Mouse (Mus musculus) regulatory T cell (primary cell): ENCODE measurements around the gene S1pr3.

ENCODE experiments used
- in situ Hi-C: fragments of 300-600 bp; cut with MboI, MseI; formaldehyde crosslinking; loops from one replicate; pipeline ENCODE4 v1.15.1; 2025; ENCODE audit warnings: high pct_unique_total_duplicates

The S1pr3 gene

DNA sequence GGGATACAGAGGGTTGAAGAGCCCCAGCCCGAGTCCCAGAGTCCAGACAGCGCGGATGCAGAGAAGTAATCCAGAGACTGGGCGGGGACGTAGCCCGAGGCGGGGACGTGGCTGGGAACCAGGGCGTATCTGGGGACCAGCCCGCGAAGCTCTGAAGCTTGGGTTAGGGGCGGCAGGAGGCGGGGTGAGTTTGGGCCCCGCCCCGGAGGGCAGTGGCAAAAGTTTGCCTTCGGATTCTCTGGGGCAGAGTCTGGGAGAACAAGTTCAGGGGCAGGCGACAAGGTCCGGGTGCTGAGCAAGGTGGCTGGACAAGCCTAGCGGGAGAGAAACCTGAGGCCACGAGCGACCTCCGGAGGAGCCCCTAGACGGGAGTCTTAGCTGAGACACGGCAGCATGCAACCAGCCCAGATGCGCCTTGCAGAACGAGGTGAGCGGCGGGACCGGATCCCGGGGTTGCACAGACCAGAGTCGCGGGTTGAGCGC, at the start of gene S1pr3:
Gene S1pr3 (plus strand): TSS at position 121 of the 483 bp plus-strand sequence.
- in situ Hi-C loops: loop anchor here (25.0 kb wide), 1 partner anchor 554 kb away; no protein-coding TSS in a partner anchor

DNA sequence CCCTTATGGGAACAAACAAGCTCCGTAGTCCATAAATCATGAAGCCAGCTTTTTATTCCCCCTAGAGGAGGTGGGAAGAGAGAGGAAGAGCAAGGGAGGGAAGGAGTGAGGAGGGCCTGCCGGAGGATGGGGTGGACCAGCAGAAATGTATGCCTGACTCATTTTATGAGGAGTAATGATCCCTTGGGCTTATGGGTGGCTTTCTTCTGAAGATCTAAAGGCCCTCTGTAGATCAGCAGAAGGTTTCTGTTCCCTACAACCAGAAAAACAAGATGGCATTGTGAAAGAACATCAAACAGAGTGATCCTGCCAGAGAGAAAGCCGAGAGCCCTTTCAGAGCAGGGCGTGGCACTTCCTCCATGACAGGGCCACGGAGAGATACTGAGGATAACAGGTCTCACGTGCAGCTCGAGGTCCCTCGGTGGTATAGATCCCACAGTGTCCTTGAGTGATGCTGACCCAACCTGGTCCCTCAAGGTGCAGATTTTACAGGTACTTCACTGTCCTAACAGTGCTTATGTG, 47.9 kb upstream of the S1pr3 start:
- in situ Hi-C loops: no loop called here

GRCm38 (mm10) chr13:51363390-51363789, 45.0 kb upstream of the S1pr3 start:
- in situ Hi-C loops: no loop called here

- in situ Hi-C loops: no loop called here
Measured at GRCm38 (mm10) chr13:51363985-51364384, 44.5 kb upstream of the S1pr3 start.

GRCm38 (mm10) chr13:51365191-51365590, 43.2 kb upstream of the S1pr3 start:
- in situ Hi-C loops: no loop called here

- in situ Hi-C loops: no loop called here
Measured at GRCm38 (mm10) chr13:51368346-51368745, 40.1 kb upstream of the S1pr3 start.

DNA sequence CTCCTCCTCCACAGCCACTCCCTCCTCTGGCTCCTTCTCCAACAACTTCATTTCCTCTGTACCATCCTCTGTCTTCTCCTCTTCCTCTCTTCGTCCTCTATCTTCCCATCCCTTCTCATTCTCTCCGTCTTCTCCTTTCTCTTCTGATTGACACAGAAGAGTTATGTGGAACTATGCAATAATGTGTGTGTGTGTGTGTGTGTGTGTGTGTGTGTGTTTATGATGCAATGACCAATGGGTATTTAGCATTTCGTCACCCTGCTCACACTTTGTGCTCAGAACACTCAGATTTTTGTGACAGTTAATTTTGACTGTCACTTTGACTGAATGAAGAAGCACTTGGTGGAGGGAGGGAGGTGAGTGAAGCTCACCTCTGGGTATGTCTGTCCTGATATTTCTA, 39.1 kb upstream of the S1pr3 start:
- in situ Hi-C loops: no loop called here

- in situ Hi-C loops: no loop called here
Measured at GRCm38 (mm10) chr13:51373086-51373485, 35.4 kb upstream of the S1pr3 start.

- in situ Hi-C loops: no loop called here
Measured at GRCm38 (mm10) chr13:51374026-51374807, 34.2 kb upstream of the S1pr3 start.

GRCm38 (mm10) chr13:51378126-51378525, 30.3 kb upstream of the S1pr3 start:
- in situ Hi-C loops: no loop called here

- in situ Hi-C loops: no loop called here
Measured at GRCm38 (mm10) chr13:51379596-51379995, 28.8 kb upstream of the S1pr3 start.

- in situ Hi-C loops: no loop called here
Measured at GRCm38 (mm10) chr13:51381498-51381897, 26.9 kb upstream of the S1pr3 start.

DNA sequence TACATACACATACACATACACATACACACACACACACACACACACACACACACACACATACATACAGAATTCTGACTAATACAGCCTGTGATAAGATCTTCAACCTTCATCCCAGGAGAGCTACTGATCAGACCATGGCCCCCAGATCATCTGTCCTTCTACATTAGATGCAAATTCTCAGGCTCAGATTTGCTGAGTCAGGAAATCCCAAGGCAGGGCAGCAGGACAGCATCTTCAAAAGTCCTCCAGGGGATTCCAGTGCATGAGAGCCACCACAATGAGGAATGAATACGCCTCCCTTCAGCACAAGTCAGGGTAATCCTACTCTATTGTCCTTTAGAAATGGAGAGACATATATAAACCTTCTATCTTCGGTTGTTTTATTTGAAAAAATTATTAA, 23.5 kb upstream of the S1pr3 start:
- in situ Hi-C loops: no loop called here

- in situ Hi-C loops: no loop called here
Measured at GRCm38 (mm10) chr13:51387908-51388307, 20.5 kb upstream of the S1pr3 start.

DNA sequence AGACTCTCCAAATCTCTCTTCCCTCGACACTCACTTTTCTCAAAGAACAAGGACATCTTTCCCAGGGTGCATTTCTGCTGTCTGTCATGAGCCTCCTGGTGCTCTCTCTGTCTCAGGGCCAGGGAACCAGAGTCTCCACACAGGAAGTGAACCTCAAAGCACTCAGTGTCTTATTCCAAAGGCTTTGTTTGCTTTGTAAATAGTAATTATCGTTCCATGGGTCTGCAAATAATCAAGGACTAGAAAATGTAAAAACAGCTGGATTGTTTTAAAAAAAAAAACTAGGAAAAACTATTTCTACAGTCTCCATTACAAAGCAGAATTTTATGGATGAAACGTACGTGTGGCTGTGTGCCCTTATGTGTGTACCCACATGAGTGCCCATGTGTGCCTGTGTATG, 18.0 kb upstream of the S1pr3 start:
- in situ Hi-C loops: no loop called here

GRCm38 (mm10) chr13:51391359-51391916, 17.0 kb upstream of the S1pr3 start:
- in situ Hi-C loops: no loop called here

GRCm38 (mm10) chr13:51392256-51392655, 16.2 kb upstream of the S1pr3 start:
- in situ Hi-C loops: no loop called here

DNA sequence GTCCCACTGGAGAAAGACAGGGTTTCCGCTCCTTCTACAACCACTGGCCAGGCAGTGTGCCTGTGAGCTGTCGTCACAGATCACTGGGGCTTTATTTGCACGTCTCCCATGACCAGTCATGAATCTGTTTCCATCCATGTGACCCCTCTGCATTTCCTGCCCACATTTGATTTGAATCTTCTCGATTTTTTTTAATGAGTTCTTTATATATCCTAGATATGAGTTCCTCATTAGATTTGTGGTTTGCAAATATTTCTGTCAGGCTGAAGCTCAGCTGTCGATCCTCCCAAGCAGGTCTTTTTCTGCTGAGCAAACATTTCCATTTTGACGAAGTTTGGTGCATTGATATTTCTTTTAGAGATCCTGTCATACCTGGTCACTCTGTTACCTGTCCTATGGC, 10.6 kb upstream of the S1pr3 start:
- in situ Hi-C loops: no loop called here

DNA sequence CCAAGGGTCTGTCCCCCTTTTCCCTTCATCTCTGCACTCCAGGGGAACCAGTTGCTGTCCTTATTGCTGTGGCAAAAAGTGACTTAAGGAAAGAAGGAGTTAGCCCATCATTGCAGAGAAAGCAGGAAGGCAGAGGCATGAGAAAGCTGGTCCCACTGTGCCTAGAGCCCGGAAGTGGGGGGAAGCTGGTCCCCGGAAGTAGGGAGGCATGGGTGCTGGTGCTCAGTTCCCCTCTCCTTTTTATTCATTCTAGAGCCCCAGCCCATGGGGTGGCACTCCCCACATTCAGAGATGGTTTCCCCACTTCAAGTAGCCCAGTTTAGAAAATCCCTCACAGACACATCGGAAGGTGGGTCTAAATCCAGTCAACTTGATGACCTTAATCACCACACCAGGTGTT, 8.9 kb upstream of the S1pr3 start:
- in situ Hi-C loops: no loop called here

DNA sequence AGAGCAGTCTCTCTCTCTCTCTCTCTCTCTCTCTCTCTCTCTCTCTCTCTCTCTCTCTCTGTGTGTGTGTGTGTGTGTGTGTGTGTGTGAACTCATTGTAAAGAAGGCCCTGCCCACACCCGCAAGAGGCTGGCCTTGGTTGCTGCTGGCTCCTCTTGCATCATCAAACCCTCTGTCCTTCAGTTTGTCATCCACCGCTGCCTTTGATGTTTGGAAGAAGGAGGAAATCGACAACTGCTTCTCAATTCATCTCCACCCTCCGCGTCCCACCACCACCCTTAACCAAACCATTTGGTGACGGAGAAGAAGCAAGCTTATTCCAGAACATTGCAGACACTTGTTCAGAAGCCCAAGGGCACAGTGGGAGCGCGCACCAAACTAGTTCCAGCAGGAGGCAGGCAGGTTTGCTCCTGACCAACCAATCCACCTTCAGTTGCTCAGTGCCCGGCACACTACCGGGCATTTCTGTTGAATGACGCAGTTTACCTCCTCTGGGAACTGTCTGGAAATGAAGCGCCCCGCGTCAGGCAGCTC, 8.2 kb upstream of the S1pr3 start:
- in situ Hi-C loops: loop anchor here (25.0 kb wide), 1 partner anchor 562 kb away; no protein-coding TSS in a partner anchor

GRCm38 (mm10) chr13:51400736-51401501, 7.5 kb upstream of the S1pr3 start:
- in situ Hi-C loops: loop anchor here (25.0 kb wide), 1 partner anchor 561 kb away; no protein-coding TSS in a partner anchor

DNA sequence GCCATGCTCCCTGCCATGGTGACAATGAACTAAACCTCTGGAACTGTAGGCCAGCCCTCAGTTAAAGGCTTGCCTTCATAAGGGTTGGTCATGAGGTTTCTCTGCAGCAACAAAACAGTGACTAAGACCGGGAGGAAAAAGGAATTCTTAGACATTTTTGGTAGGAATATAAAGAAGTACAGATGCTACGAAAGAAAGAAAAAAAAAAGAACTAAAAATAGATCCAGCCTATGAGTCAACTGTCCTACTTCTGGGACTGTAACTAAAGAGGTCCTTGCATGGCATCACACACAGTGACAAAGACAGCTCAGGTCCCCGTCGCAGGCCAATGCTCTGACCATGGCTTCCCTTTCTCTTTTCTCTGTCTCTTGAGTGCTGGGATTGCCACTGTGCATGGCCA, 3.9 kb upstream of the S1pr3 start:
- in situ Hi-C loops: loop anchor here (25.0 kb wide), 1 partner anchor 558 kb away; no protein-coding TSS in a partner anchor
